Mouse (Mus musculus) E14TG2a.4 (cell line): Measurements from ENCODE around the gene Nell1.

ENCODE experiments used
- H3K27me3 ChIP-seq: 2 replicates; pipeline ENCODE4 v1.6.1; 2014; ENCODE audit warnings: low read length, control low read depth; ENCODE audit not compliant: insufficient read depth
- H3K36me3 ChIP-seq: 2 replicates; pipeline ENCODE4 v1.6.1; 2014; ENCODE audit warnings: low read length, control low read depth; ENCODE audit not compliant: insufficient read depth
- H3K4me1 ChIP-seq: replicated peaks from 2 replicates; pipeline ENCODE4 v1.6.1; 2014; ENCODE audit warnings: low read depth, low read length, control low read depth
- H3K4me3 ChIP-seq: replicated peaks from 2 replicates; pipeline ENCODE4 v1.5.1; 2014; ENCODE audit warnings: mild to moderate bottlenecking, low read length
- H3K9me3 ChIP-seq: 2 replicates; pipeline ENCODE4 v1.6.1; 2014; ENCODE audit warnings: low read length, control low read depth
- CTCF ChIP-seq: conservative IDR thresholded peaks from 2 replicates; pipeline ENCODE4 v1.5.1; 2014; ENCODE audit warnings: low read length
- NANOG ChIP-seq: IDR thresholded peaks from 2 replicates; pipeline ENCODE4 v1.6.1; 2014; ENCODE audit warnings: borderline replicate concordance, low read length, mixed read lengths
- POU5F1 ChIP-seq: IDR thresholded peaks from 2 replicates; pipeline ENCODE4 v1.6.1; 2014; ENCODE audit warnings: low read length, borderline replicate concordance

The Nell1 gene

GRCm38 (mm10) chr7:50672266-50672665 lies 697.6 kb downstream of the Nell1 start:
- no peak for TF ChIP-seq POU5F1
- H3K9me3 ChIP-seq = no peaks in the 10 kb centered on the region

GRCm38 (mm10) chr7:50675444-50675843 lies 700.8 kb downstream of the Nell1 start:
- Histone ChIP-seq H3K36me3 (no peaks in the 10 kb centered on the region), H3K4me3 (no peak overlapping the region), H3K9me3 (no peaks in the 10 kb centered on the region), H3K4me1 (no peaks in the 10 kb centered on the region), H3K27me3 (no peaks in the 10 kb centered on the region)
- TF ChIP-seq POU5F1 (no peak), NANOG (no peak), CTCF (no peak)

More at GRCm38 (mm10) chr7:50672266-50672665, 697.6 kb downstream of the Nell1 start:
- Histone ChIP-seq H3K27me3 (no peaks in the 10 kb centered on the region), H3K36me3 (no peaks in the 10 kb centered on the region), H3K4me3 (no peak overlapping the region), H3K4me1 (no peaks in the 10 kb centered on the region)

- TF ChIP-seq CTCF = no peak
- no peak for TF ChIP-seq POU5F1
- no peak for TF ChIP-seq NANOG
- no peaks in the 10 kb centered on the region for H3K9me3 ChIP-seq
- H3K36me3 ChIP-seq = no peaks in the 10 kb centered on the region
- H3K27me3 ChIP-seq = no peaks in the 10 kb centered on the region
- H3K4me1 ChIP-seq = no peaks in the 10 kb centered on the region
- no peak overlapping the region for H3K4me3 ChIP-seq
Observed at GRCm38 (mm10) chr7:50677511-50677910, 702.8 kb downstream of the Nell1 start.

- TF ChIP-seq CTCF (no peak), POU5F1 (no peak), NANOG (no peak)
- Histone ChIP-seq H3K4me1 (no peaks in the 10 kb centered on the region), H3K4me3 (no peak overlapping the region), H3K36me3 (no peaks in the 10 kb centered on the region), H3K9me3 (no peaks in the 10 kb centered on the region), H3K27me3 (no peaks in the 10 kb centered on the region)
Observed at GRCm38 (mm10) chr7:50686337-50686736, 711.7 kb downstream of the Nell1 start.

GRCm38 (mm10) chr7:50725166-50725565 lies 750.5 kb downstream of the Nell1 start:
- no peak for TF ChIP-seq CTCF
- H3K4me1 ChIP-seq = no peaks in the 10 kb centered on the region
- no peaks in the 10 kb centered on the region for H3K36me3 ChIP-seq
- no peak overlapping the region for H3K4me3 ChIP-seq
- H3K9me3 ChIP-seq = no peaks in the 10 kb centered on the region
- H3K27me3 ChIP-seq = no peaks in the 10 kb centered on the region

- no peaks in the 10 kb centered on the region for H3K36me3 ChIP-seq
- no peak overlapping the region for H3K4me3 ChIP-seq
- no peaks in the 10 kb centered on the region for H3K9me3 ChIP-seq
- H3K4me1 ChIP-seq = no peaks in the 10 kb centered on the region
- no peak for TF ChIP-seq POU5F1
- peak; percentile 15; the same call in 1 of the 2 replicates for TF ChIP-seq CTCF
- no peaks in the 10 kb centered on the region for H3K27me3 ChIP-seq
Observed at GRCm38 (mm10) chr7:50730951-50731350, 756.3 kb downstream of the Nell1 start.

- Histone ChIP-seq H3K4me3 (no peak overlapping the region), H3K4me1 (no peaks in the 10 kb centered on the region), H3K27me3 (no peaks in the 10 kb centered on the region), H3K36me3 (no peaks in the 10 kb centered on the region), H3K9me3 (no peaks in the 10 kb centered on the region)
- TF ChIP-seq POU5F1 (no peak), NANOG (no peak), CTCF (no peak)
Observed at GRCm38 (mm10) chr7:50755516-50755915, 780.9 kb downstream of the Nell1 start.

GRCm38 (mm10) chr7:50756409-50756808 lies 781.7 kb downstream of the Nell1 start:
- no peak overlapping the region for H3K4me3 ChIP-seq
- H3K36me3 ChIP-seq = no peaks in the 10 kb centered on the region
- no peaks in the 10 kb centered on the region for H3K27me3 ChIP-seq
- TF ChIP-seq POU5F1 = no peak
- TF ChIP-seq CTCF = no peak
- TF ChIP-seq NANOG = no peak
- no peaks in the 10 kb centered on the region for H3K9me3 ChIP-seq
- no peaks in the 10 kb centered on the region for H3K4me1 ChIP-seq

GRCm38 (mm10) chr7:50773516-50773915 lies 798.9 kb downstream of the Nell1 start:
- TF ChIP-seq POU5F1 (no peak), CTCF (no peak), NANOG (no peak)
- H3K4me1 ChIP-seq = no peaks in the 10 kb centered on the region

GRCm38 (mm10) chr7:50781105-50781504 lies 806.4 kb downstream of the Nell1 start:
- H3K36me3 ChIP-seq = no peaks in the 10 kb centered on the region
- no peaks in the 10 kb centered on the region for H3K27me3 ChIP-seq
- H3K4me1 ChIP-seq = no peaks in the 10 kb centered on the region
- H3K4me3 ChIP-seq = no peak overlapping the region
- H3K9me3 ChIP-seq = no peaks in the 10 kb centered on the region
- no peak for TF ChIP-seq POU5F1
- TF ChIP-seq NANOG = no peak
- no peak for TF ChIP-seq CTCF

More at GRCm38 (mm10) chr7:50773516-50773915, 798.9 kb downstream of the Nell1 start:
- H3K36me3 ChIP-seq = no peaks in the 10 kb centered on the region
- H3K4me3 ChIP-seq = no peak overlapping the region
- H3K27me3 ChIP-seq = no peaks in the 10 kb centered on the region
- no peaks in the 10 kb centered on the region for H3K9me3 ChIP-seq
